Mouse (Mus musculus): ENCODE measurements around the gene Sorcs2.

Gene Sorcs2

DNA sequence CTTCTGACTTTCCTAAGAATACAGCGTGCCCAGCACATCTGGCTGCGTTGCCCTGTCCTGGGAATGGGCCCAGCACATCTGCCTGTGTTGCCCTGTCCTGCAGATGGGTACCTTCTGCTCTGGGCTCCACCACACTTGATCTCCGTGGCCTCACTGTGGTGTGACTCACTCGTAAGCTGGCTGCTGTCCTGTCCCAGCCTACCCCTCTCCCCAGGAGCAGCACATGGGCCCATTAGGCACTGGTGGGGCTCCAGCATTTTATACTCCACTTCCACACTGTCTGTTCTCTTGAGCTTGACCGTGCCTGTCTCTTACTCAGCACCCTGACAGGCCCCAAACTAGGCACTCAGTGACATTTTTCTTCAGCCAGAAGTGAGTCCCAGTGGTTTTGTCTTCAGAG lies 391.4 kb downstream of the Sorcs2 start:
- DNase-seq (ENCODE audit: low read depth, low spot score): no peak

DNA sequence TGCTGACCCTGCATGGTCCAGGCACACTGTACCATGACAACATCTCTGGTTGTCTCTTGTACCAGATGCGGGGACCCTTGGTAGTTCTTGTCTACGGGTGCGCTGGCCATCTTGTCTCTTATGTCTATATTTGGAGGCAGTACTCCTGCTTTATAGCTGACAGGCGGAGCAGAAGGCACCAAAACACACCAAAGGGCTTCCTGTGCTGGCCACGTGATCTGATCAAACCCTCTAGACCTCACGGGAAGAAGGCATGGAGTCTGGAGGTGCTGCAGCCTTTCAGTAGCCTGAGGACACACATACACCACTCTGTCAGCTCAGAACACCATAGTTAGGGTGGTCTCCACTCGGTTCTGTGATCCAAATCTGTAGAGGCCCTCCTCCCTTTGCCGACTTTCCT lies 391.8 kb downstream of the Sorcs2 start:
- DNase-seq (ENCODE audit: low read depth, low spot score): no peak

DNA sequence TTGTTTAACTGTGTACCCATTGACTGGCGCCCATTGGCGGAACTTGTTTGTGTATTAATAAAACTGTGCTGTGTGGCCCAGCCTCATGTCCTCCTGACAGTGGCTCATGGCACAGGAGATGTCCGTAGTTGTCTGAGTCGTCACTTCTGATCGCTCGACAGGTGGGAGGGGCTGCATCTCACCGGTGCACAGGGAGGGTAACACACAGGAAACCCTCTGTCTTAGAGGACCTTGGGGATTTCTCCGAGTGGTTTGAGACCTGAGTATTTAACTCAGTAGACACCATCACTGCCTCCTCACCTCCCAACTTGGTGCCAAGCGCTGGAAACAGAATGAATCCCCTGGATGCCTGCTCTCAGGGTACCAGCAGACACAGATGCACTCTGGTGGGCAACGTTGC lies 394.1 kb downstream of the Sorcs2 start:
- no peak for DNase-seq (ENCODE audit: low read depth, low spot score)

DNA sequence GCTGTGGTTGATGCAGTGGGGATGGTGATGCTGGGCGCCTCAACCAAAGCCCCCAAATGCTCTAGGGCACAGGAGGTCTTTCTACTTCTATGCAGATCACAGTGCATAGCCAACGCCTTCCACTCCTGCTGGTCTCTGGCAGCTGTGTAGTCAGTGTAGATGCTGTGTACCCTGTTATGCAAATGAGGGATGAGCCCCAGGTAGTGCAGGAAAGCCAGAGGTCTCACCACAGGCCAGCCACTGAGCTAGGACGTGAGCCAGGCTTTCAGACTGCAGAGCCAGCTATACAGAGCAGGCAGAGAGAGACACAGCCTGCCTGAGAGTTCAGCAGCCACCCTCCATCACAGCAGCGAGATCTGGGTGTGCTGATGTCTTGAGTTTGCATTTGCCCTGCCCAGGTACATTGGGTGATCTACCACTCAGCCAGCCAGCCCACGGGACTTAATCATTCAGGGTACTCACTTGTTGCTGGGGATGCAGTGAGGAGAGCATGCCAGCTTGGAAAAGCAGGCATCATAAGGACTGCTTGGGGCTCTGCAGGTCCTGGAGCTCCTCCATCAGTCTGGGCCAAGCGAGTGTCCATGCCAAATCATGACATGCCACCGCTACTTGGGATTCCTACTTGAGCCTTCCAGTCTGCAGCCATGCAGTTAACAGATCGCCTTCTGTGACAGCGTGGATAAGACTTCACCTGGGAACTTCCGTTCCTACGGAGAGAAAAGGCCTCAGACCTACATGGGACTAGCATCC lies 407.8 kb downstream of the Sorcs2 start:
- no peak for DNase-seq (ENCODE audit: low read depth, low spot score)

DNA sequence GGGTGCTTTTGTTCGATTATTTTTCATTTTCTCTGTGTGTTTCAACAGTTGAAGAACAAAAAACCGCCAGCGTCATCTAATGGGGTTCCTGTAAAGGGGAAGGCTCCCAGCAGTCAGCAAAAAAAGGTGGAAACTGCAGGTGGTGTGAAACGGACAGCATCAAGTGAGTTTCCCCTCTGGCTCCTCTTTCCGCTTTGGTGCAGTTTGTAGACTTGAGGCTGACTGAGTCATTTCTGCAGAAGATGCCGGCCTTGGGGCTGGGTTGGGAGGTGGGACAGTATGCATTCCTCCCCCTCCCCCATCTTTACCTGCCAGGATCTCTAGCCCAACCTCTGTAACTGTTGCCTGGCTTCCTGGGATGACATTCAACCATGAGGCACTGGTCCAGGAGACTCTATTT lies 408.4 kb downstream of the Sorcs2 start:
- no peak for DNase-seq (ENCODE audit: low read depth, low spot score)

DNA sequence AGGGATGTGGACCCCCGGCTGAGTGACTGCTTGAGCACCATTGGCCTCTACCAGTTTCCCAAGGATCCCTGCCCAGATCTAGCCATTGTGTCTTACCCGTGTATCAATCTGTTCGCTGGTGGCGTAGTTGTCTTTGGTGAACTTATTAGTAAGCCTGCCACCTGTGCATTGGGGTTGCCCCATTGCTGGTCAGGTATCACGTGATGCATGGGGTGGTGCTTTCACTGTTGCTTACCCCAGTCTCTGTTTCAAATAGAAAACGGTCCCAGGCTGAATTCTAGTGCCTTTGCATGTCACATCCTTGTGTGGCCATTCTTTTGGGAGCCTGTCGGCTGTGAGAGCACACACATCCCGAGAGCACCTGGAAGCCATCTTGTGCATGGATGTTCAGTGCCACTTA lies 409.9 kb downstream of the Sorcs2 start:
- DNase-seq (ENCODE audit: low read depth, low spot score): no peak

DNA sequence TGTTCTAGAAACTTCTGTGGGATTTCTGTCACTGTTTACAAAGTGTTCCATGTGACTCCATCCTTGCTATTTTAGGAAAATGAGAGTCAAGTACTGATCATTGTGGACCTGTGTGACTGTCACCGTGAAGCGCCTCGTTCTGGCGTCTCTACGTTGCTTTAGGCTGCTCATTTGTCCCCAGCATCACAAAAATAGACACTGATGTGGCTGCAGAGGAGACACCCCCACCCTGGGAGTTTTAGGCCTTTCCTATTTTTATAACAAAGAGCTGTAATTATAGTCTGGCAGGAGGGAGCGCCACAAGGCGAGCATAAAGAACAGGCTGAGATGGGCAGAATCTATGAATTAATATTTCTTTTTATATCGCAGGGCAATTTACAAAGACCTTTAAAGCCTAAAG lies 412.3 kb downstream of the Sorcs2 start:
- DNase-seq (ENCODE audit: low read depth, low spot score): no peak

DNA sequence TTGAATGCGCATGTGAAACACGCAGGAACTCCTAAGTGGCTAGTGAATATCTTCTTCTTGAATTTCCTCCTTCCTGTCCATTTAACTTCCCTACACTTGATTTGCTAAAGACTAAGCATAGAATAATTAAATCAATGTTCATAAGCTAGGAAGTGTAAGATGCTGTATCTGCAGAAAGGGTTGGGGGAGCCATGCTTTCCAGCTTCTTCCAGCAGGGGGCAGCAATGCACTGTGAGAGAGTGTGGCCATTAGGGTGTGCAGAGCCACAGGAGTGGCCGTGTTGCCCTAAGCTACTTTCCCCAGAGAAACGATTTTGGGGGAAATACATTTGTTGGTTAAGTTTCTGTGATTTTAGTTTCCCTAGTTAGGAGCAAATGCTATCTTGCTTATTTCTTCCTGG lies 416.0 kb downstream of the Sorcs2 start:
- peak; percentile 74 for DNase-seq (ENCODE audit: low read depth, low spot score)

DNA sequence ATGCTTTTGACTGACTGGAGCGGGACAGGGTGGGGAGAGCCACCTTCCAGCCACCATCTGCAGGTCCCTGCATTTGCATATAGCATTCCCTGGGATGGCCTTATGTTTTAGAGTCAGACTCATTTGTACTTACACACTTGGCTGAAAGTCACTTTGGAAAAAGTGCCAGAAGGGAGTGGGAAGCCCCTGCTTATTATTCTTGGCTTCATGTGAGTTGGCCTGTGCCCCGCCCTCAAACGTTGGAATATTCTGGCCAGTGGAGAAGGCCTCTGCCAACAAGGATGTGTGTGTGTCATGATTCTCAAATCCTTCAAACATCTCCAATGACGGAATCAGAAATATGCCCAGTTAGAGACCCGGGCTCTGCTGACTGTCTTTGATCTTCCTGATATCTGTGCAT lies 416.6 kb downstream of the Sorcs2 start:
- no peak for DNase-seq (ENCODE audit: low read depth, low spot score)

DNA sequence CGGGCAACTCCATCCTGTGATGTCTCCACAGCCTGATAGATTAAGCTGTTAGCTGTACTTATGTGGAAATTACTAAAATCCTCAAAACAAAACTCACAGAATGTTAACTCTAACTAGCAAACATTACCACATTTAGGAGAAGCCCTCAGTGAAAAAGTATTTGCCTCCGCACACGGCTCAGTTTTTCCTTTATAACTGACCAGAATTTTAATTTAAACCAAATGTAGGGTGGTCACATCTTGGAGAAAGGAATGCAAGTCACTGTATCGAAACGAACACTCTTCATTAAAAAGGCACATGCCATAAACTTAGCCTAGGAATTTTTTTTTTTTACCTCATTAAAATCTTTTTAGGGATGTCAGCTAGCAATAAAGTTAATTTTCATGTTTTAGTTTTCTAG lies 417.4 kb downstream of the Sorcs2 start:
- no peak for DNase-seq (ENCODE audit: low read depth, low spot score)

DNA sequence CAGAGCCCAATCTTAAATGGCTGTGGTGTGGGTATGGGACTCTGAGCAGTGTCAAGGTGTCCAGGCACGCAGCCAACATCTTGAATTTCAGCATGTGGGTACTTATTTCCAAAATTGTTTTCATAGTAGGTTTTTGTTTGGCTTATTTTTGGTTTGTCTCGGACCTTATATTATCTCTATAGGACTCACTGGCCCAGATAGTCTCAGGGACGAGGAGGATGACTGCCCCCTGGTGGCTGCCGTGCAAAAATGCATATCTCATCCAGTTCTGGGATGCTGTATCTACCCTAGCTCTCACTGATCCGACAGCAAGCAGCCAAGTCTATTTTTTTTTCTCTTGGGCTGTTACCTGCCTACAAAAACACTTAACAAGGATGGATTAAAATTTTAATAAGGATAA lies 422.3 kb downstream of the Sorcs2 start:
- DNase-seq (ENCODE audit: low read depth, low spot score): peak; percentile 49

DNA sequence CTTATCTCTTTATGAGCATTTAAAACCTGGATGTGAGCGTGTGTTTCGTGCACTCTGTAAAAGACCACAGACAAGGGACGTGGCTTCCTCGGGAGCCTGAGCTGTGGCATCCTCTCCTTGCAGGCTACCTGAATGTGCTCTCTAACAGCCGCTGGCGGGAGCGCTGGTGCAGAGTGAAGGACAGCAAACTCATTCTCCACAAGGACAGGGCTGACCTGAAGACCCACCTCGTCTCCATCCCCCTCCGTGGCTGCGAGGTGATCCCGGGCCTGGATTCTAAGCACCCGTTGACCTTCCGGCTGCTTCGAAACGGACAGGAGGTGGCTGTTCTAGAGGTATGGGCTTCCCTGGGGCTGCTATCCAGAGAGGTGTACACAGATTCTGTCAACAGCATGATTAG lies 423.7 kb downstream of the Sorcs2 start:
- no peak for DNase-seq (ENCODE audit: low read depth, low spot score)

DNA sequence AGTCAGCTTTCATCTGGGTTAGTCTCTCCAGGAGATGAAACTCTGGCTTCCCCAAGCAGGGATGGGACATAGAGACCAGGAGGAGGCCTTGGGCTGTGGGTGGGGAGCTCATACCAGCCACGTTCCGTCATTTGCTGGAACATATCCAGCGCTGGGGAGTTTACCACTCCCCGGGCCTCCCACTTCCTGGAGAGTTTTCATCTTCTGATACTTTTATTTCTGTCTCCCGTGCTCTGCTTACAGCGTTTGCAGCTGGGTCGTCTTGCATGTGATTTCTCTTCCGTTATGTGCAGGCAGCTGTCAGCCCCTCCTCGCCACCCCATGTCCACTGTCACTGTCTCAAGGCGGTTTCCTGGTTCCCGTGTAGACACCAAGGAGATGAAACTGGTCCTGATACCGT lies 424.1 kb downstream of the Sorcs2 start:
- DNase-seq (ENCODE audit: low read depth, low spot score): no peak

DNA sequence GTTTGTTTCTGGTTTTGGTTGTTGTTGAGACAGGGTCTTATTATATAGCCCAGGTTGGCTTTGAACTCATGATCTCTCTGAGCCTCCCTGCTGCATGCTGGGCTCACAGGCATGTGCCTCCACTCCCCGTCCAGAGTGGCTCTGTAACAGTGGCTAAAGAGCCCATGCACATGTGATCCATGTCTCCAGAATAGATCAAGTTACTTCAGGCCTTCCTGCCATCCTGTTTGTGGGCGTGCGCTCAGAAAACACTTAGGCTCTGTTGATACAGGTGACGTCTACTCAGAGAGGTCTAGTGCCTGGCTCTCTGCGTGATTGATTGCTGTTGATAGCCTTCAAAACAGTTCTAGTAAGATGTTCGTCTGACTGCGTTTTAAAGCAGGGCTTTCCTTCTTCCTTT lies 425.2 kb downstream of the Sorcs2 start:
- DNase-seq (ENCODE audit: low read depth, low spot score): no peak

DNA sequence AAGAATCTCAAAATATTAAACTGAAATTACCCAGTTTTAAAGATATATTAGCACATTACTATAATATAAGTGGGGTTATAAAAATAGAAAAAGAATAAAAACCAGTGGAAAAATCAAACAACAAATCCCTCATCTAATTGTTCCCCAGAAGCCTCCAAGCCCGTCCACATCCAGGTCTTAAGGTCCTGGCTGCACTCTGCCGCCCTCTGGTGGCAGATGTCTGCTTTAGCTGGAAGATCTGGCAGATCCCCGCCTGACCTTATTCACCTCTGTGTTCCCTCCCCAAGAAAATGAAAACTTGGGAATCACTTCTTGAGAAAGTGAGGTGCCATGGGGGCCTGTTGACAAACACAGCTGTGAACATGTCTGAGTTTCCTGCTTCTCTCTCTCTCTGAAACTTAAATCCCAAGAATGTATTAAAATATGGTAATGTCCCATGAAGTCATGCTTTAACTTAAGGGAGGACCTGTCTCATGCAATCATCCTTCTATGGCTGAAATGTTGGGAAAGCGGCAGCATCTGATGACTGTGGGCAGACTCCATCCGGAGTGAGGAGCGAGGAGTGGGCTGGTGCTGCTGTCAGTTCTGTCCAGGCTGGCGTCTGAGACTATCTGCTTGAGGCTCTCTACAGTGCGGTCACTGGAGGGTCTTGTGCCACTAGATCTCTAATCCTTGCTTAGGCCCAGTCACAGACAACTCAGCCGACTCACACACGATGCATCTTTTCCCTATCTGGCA lies 425.9 kb downstream of the Sorcs2 start:
- DNase-seq (ENCODE audit: low read depth, low spot score): peak; percentile 78

DNA sequence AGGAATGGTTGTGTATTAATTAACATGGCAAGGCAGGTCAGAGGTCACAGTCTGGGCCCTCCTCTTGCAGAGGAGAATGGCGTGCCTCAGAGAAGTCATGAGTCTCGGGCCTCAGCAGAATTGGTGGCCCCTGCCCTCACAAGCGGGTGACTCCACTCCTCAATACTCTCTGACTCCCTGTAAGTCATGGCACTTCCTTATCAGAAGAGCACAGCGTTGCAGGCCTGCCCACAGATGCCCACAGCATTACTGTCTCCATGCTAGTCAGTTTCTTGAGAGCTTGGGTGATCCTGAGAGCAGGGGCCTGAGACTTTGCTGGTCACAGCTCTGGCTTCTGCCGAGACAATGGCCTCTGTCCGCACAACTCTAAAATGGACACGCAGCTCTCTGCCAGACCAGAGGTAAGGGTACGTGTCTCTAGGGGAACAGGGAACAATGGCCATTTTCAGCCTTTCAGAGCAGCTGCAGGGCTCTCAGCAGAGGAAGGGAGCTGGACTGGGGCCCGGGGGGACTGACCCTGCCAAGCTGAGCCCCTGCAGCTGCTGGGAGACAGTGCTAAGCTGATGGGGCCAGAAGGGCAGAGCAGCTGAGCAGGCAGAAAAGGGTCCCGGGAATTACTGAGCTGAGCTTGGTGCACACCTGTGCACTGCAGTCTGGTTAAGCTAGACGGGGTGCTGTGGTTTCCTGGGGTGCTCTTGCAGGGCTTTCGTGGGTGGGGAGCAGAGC lies 427.4 kb downstream of the Sorcs2 start:
- DNase-seq (ENCODE audit: low read depth, low spot score): peak; percentile 37

DNA sequence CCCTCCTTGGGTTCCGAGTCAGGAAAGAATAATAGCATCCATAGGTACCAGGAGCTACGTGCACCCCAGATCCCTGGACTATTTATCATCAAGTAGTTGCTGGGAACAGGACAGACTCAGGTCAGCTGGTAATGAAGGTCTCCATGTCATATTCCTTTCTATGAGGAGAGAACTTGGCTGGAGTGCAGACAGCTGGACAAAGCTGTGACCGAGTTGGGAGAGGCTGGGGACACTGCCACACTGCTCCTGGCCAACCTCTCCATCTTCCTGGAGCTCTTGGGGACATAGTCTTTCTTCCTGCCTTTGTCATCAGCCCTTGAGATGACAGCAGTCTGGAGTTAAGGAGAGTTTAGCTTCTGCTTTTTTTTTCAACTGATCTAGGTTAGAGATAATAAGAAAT lies 428.1 kb downstream of the Sorcs2 start:
- DNase-seq (ENCODE audit: low read depth, low spot score): no peak

Measured in retina, postnatal 7 days (tissue).